Mouse (Mus musculus) embryonic fibroblast, embryonic 13.5 days (primary cell): ENCODE measurements around the gene Nalcn. TPM values are rescaled to one million over a fixed set of nuclear protein-coding genes. Genes with fewer than 3 reads are reported as not detected.
A peak's percentile ranks its signal among the peaks of the same experiment; 100 is the strongest.
"Not testable (repeated sequence)": the region's sequence is repeated elsewhere in the genome, so short reads cannot be mapped to it uniquely, and the experiment has no call there.

ENCODE experiments used
- H3K27ac ChIP-seq: 2 replicates; pipeline ENCODE4 v1.5.1; 2012; ENCODE audit warnings: low read length, control low read depth, inconsistent platforms; ENCODE audit not compliant: insufficient read depth
- H3K4me1 ChIP-seq: 2 replicates; pipeline ENCODE4 v1.6.1; 2011; ENCODE audit warnings: low read length; ENCODE audit not compliant: control insufficient read depth, insufficient read depth
- H3K4me3 ChIP-seq: 2 replicates; pipeline ENCODE4 v1.5.1; 2011; ENCODE audit warnings: mild to moderate bottlenecking, control low read depth, low read length; ENCODE audit not compliant: insufficient read depth
- CTCF ChIP-seq: IDR thresholded peaks from 2 replicates; pipeline ENCODE4 v1.5.1; 2011; ENCODE audit warnings: mild to moderate bottlenecking, control low read depth, low read length, moderate library complexity, borderline replicate concordance; ENCODE audit not compliant: insufficient read depth
- POLR2A ChIP-seq: IDR thresholded peaks from 2 replicates; pipeline ENCODE4 v1.6.1; 2011; ENCODE audit warnings: low read depth, mild to moderate bottlenecking, control low read depth, low read length, moderate library complexity
- polyA plus RNA-seq: library from polyadenylated mRNA; stranded (reverse); fragments of >200 nt; gene quantifications from 2 replicates; pipeline ENCODE4 v1.2.4, GENCODE M21; 2011; ENCODE audit warnings: low read depth; ENCODE audit not compliant: missing spikeins, insufficient read length

The Nalcn gene
- polyA plus RNA-seq = 0.25 and 0.74 TPM in 2 replicates

GRCm38 (mm10) chr14:123626501-123627179, at the start of gene Nalcn:
Nalcn (minus strand) TSS chr14:123627144.
- H3K4me1 ChIP-seq = no peaks in the 10 kb centered on the region
- TF ChIP-seq POLR2A (no peak), CTCF (no peak)
- peak within 1 kb of the TSS; percentile 21 for H3K4me3 ChIP-seq
- H3K27ac ChIP-seq = no peak within 1 kb of the TSS

DNA sequence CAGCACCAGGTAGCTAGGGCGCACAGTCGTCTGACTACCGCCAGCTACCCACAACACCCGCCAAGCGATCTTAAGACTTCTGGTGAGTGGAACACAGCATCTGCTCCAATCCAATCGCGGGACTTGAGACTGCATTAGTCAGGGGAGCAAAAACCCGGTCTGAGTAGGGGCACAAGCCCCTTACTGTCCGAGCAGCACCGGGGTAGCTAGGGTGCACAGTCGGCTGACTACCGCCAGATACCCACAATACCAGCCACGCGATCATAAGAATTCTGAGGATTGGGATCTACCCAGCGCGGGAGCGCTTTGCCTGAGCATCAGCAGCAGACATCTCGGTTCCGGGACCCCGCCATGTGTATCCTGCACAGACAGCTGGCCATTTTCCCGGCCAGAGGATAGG, 44.1 kb upstream of the Nalcn start:
- H3K4me3 ChIP-seq, H3K27ac ChIP-seq, H3K4me1 ChIP-seq: not testable (repeated sequence)

GRCm38 (mm10) chr14:123664451-123664850, 37.5 kb upstream of the Nalcn start:
- H3K27ac ChIP-seq = peak overlapping the region; percentile 92
- TF ChIP-seq POLR2A (no peak), CTCF (no peak)
- no peak overlapping the region for H3K4me3 ChIP-seq
- H3K4me1 ChIP-seq = peaks cover 7% of the 10 kb centered on the region

DNA sequence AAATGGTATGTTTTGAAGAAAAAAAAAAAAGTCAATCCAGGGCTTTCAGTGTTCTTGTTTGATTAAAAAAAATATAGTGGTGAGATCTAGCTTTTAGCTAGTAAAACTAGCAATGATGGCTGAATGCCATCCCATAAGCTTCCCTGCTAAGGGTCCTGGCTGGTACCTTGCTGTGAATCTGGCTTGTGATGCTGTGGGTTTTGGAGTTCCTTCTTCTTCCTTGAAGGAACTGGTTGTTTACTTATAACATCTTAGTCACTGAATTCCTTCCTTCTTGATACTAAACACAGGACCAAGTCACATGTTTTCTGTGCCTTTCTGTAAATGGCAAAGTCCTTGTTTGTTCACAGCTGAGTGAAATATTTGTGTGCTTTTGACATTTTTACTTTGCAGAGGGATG, 36.3 kb upstream of the Nalcn start:
- Histone ChIP-seq H3K4me1 (peaks cover 7% of the 10 kb centered on the region), H3K27ac (peak overlapping the region; percentile 98), H3K4me3 (no peak overlapping the region)
- no peak for TF ChIP-seq POLR2A
- TF ChIP-seq CTCF = no peak

DNA sequence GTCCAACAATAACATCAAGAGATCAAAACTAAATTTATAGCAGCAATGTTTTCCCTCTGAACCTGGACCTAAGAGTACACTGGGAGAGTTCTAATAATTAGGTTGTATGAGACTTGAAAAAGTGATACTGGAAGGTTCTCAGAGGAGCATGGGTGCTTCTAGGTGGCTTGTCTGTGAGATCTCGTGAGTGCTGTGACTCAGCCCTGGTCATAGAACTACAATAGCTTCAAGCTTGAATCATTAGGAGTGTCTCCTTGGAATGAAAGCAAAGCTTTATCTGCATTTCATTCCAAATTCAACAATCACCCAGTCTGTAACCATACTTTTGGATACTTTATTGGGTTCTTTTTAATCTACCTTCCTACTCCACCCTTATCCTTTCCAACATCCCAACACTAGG, 35.4 kb upstream of the Nalcn start:
- Histone ChIP-seq H3K4me1 (peaks cover 7% of the 10 kb centered on the region), H3K4me3 (no peak overlapping the region), H3K27ac (peak overlapping the region; percentile 98)
- TF ChIP-seq POLR2A (no peak), CTCF (no peak)

GRCm38 (mm10) chr14:123661091-123661491, 34.1 kb upstream of the Nalcn start:
- H3K4me3 ChIP-seq = no peak overlapping the region
- peak; percentile 30; the same call in 1 of the 2 replicates for TF ChIP-seq CTCF
- no peak for TF ChIP-seq POLR2A
- peak overlapping the region; percentile 43 for H3K27ac ChIP-seq
- H3K4me1 ChIP-seq = peaks cover 7% of the 10 kb centered on the region

- TF ChIP-seq POLR2A (no peak; the same call in 1 of the 2 replicates), CTCF (no peak)
- Histone ChIP-seq H3K27ac (peak within 1 kb of the TSS; percentile 15), H3K4me3 (peak within 1 kb of the TSS; percentile 5; the same call in 1 of the 2 replicates), H3K4me1 (peaks cover 7% of the 10 kb centered on the region)
Measured at GRCm38 (mm10) chr14:123659921-123660385, 33.0 kb upstream of the Nalcn start, which contains the start of gene Itgbl1. Itgbl1 (plus strand) TSS chr14:123659971.

GRCm38 (mm10) chr14:123627180-123627562, 227 bp upstream of the Nalcn start:
- Histone ChIP-seq H3K4me1 (no peaks in the 10 kb centered on the region), H3K27ac (no peak overlapping the region), H3K4me3 (peak overlapping the region; percentile 21; the same call in 1 of the 2 replicates)
- no peak for TF ChIP-seq CTCF
- TF ChIP-seq POLR2A = no peak

DNA sequence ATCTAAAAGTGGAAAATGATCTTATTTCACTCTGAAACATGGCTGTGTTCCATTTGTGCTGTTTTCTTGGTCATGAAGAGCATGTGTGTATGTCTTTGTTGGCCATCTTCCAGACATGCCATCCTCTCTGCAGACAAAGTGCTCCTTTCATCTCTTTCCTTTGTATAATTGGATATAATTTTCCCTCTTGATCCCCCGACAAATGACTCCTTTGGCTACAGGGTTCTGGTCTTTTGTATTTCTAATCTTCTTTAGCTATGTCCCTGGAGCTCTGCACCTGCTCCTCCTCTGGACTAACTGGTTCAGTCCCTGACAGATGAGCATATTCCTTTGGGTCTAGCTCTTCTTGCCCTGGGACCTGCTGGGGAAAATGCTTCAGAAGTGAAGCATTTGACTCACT, 4.0 kb downstream of the Nalcn start:
- Histone ChIP-seq H3K27ac (no peak overlapping the region), H3K4me3 (no peak overlapping the region), H3K4me1 (no peaks in the 10 kb centered on the region)
- TF ChIP-seq POLR2A (no peak), CTCF (no peak)

DNA sequence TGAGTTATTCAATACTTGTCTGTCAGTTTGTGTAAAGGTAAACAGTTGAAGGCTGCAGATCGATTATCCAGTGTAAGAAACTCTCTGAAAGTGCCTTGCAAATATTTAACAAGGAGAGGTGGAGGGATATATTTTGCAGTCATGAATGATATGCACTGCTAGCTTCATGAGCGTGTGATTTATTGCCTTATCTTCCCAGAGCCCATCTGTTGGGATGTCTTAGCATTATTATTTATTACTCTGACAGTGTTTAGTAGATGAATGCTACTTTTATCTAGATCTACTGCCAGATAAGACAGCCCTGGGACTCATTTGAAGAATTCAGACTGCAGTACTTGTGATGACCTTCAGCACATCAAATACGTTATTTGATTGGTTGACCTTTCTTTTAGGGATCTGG, 31.7 kb downstream of the Nalcn start:
- Histone ChIP-seq H3K4me3 (no peak overlapping the region), H3K27ac (no peak overlapping the region), H3K4me1 (no peaks in the 10 kb centered on the region)
- no peak for TF ChIP-seq CTCF
- TF ChIP-seq POLR2A = no peak
